Mouse (Mus musculus) MN1 (cell line): Measurements from ENCODE around the gene Fcgr2b.
"Not testable (repeated sequence)": the region's sequence is repeated elsewhere in the genome, so short reads cannot be mapped to it uniquely, and the experiment has no call there.

Source experiments
- DNase-seq: peaks from one replicate; pipeline ENCODE4 v3.0.0-alpha.2; 2016; ENCODE audit warnings: low spot score

The Fcgr2b gene

GRCm38 (mm10) chr1:170976447-170976846 is at the start of gene Fcgr2b:
Gene Fcgr2b, minus strand, starts transcription at chr1:170976547.
- no peak for DNase-seq

GRCm38 (mm10) chr1:171019311-171019950 is 43.1 kb upstream of the Fcgr2b start:
- no peak for DNase-seq

- DNase-seq: no peak
Observed at GRCm38 (mm10) chr1:171018737-171019136, 42.4 kb upstream of the Fcgr2b start, which contains the start of gene Fcgr4. Gene Fcgr4, plus strand, starts transcription at chr1:171018920.

GRCm38 (mm10) chr1:171017468-171018158 is 41.3 kb upstream of the Fcgr2b start:
- DNase-seq: no peak

- DNase-seq: no peak
Observed at GRCm38 (mm10) chr1:171016676-171017356, 40.5 kb upstream of the Fcgr2b start.

- DNase-seq: no peak
Observed at GRCm38 (mm10) chr1:171011733-171012132, 35.4 kb upstream of the Fcgr2b start.

GRCm38 (mm10) chr1:171006905-171007304 is 30.6 kb upstream of the Fcgr2b start:
- DNase-seq: no peak

- no peak for DNase-seq
Observed at GRCm38 (mm10) chr1:171006335-171006734, 30.0 kb upstream of the Fcgr2b start.

- no peak for DNase-seq
Observed at GRCm38 (mm10) chr1:171005586-171005985, 29.2 kb upstream of the Fcgr2b start.

GRCm38 (mm10) chr1:171005081-171005480 is 28.7 kb upstream of the Fcgr2b start:
- no peak for DNase-seq

GRCm38 (mm10) chr1:170999811-171000210 is 23.5 kb upstream of the Fcgr2b start:
- DNase-seq: no peak

- DNase-seq: no peak
Observed at GRCm38 (mm10) chr1:170997756-170998655, 21.7 kb upstream of the Fcgr2b start.

- peak; percentile 61 for DNase-seq
Observed at GRCm38 (mm10) chr1:170996753-170997152, 20.4 kb upstream of the Fcgr2b start.

- no peak for DNase-seq
Observed at GRCm38 (mm10) chr1:170996034-170996433, 19.7 kb upstream of the Fcgr2b start.

- peak; percentile 17 for DNase-seq
Observed at GRCm38 (mm10) chr1:170992550-170992949, 16.2 kb upstream of the Fcgr2b start.

- DNase-seq: no peak
Observed at GRCm38 (mm10) chr1:170989656-170990055, 13.3 kb upstream of the Fcgr2b start.

GRCm38 (mm10) chr1:170985861-170986260 is 9.5 kb upstream of the Fcgr2b start:
- DNase-seq: no peak

- DNase-seq: no peak
Observed at GRCm38 (mm10) chr1:170985092-170985491, 8.7 kb upstream of the Fcgr2b start.

GRCm38 (mm10) chr1:170983066-170983465 is 6.7 kb upstream of the Fcgr2b start:
- no peak for DNase-seq

- no peak for DNase-seq
Observed at GRCm38 (mm10) chr1:170982301-170982700, 6.0 kb upstream of the Fcgr2b start.

GRCm38 (mm10) chr1:170981679-170982078 is 5.3 kb upstream of the Fcgr2b start:
- DNase-seq: not testable (repeated sequence)

- DNase-seq: no peak
Observed at GRCm38 (mm10) chr1:170978601-170979000, 2.3 kb upstream of the Fcgr2b start.
